Mouse (Mus musculus) embryonic facial prominence, embryonic 14.5 days (tissue): ENCODE data around the gene Socs7. TPM values are rescaled to one million over a fixed set of nuclear protein-coding genes. Genes with fewer than 3 reads are reported as not detected.

Experiments used
- ATAC-seq: fragments of 200-750 bp; cut with Nextera tagmentation; 2 replicates; pipeline ENCODE4 v1.8.0; 2017; ENCODE audit warnings: low read depth, moderate number of reproducible peaks, moderate TSS enrichment
- DNase-seq: peaks from one replicate; pipeline ENCODE4 v3.0.0-alpha.2; 2015; ENCODE audit warnings: low spot score
- H3K27ac ChIP-seq: fragments of 300-500 bp; sonication (generic); replicated peaks from 2 replicates; pipeline ENCODE4 v1.5.1; 2014; ENCODE audit warnings: low read depth, mild to moderate bottlenecking, low read length, moderate library complexity
- H3K27me3 ChIP-seq: fragments of 300-500 bp; sonication (generic); replicated peaks from 2 replicates; pipeline ENCODE4 v1.6.1; 2014; ENCODE audit warnings: low read length; ENCODE audit not compliant: control insufficient read depth, insufficient read depth
- H3K36me3 ChIP-seq: fragments of 300-500 bp; sonication (generic); 2 replicates; pipeline ENCODE4 v1.6.1; 2014; ENCODE audit warnings: low read length, mixed read lengths; ENCODE audit not compliant: control insufficient read depth, insufficient read depth
- H3K4me1 ChIP-seq: fragments of 300-500 bp; sonication (generic); 2 replicates; pipeline ENCODE4 v1.6.1; 2014; ENCODE audit warnings: antibody characterized with exemption, low read length; ENCODE audit not compliant: control insufficient read depth, insufficient read depth
- H3K4me2 ChIP-seq: fragments of 300-500 bp; sonication (generic); 2 replicates; pipeline ENCODE4 v1.6.1; 2014; ENCODE audit warnings: low read depth, mild to moderate bottlenecking, low read length, moderate library complexity, mixed read lengths
- H3K4me3 ChIP-seq: fragments of 300-500 bp; sonication (generic); 2 replicates; pipeline ENCODE4 v1.5.1; 2014; ENCODE audit warnings: low read depth, mild to moderate bottlenecking, low read length
- H3K9ac ChIP-seq: fragments of 300-500 bp; sonication (generic); 2 replicates; pipeline ENCODE4 v1.6.1; 2014; ENCODE audit warnings: low read depth, mild to moderate bottlenecking, low read length, moderate library complexity, mixed read lengths
- H3K9me3 ChIP-seq: fragments of 300-500 bp; sonication (generic); 2 replicates; pipeline ENCODE4 v1.6.1; 2016; ENCODE audit warnings: low read length; ENCODE audit not compliant: control insufficient read depth
- WGBS: fragments of 180-500 bp; shearing (Covaris S2); extraction: QIAGEN DNeasy Blood & Tissue Kit; methylation state at CpG from one replicate; pipeline ENCODE4 v1.1.7; 2014; 5-methylcytosine and 5-hydroxymethylcytosine counted together
- polyA plus RNA-seq: library from polyadenylated mRNA; unstranded; fragments of >200 nt; fragmentation: Nextera tagmentation; extraction: Ambion mirVana; gene quantifications from 2 replicates; pipeline ENCODE4 v1.2.1, GENCODE M21; 2014

Socs7 gene
- polyA plus RNA-seq, 1 experiment from 2014 or later: 3.1 TPM

- Histone ChIP-seq H3K4me3 (no peak overlapping the region), H3K4me2 (no peak overlapping the region), H3K9ac (no peak overlapping the region), H3K36me3 (no peaks in the 10 kb centered on the region), H3K27ac (no peak overlapping the region), H3K27me3 (no peaks in the 10 kb centered on the region), H3K4me1 (peaks cover 23% of the 10 kb centered on the region), H3K9me3 (no peaks in the 10 kb centered on the region)
- no peak for ATAC-seq
- no peak for DNase-seq
- 88% methylated on average over 4 of the region's 4 CpGs for WGBS
These were observed 48.6 kb downstream of the Socs7 start for GRCm38 (mm10) chr11:97410958-97411357.

- peak; percentile 28 for DNase-seq
- no peak overlapping the region for H3K4me2 ChIP-seq
- no peak overlapping the region for H3K9ac ChIP-seq
- no peaks in the 10 kb centered on the region for H3K9me3 ChIP-seq
- H3K27ac ChIP-seq: no peak overlapping the region
- H3K27me3 ChIP-seq: no peaks in the 10 kb centered on the region
- ATAC-seq: no peak
- peaks cover 20% of the 10 kb centered on the region for H3K4me1 ChIP-seq
- no peak overlapping the region for H3K4me3 ChIP-seq
- 60% methylated on average over 1 of the region's 3 CpGs for WGBS
- H3K36me3 ChIP-seq: no peaks in the 10 kb centered on the region
These were observed 49.8 kb downstream of the Socs7 start for GRCm38 (mm10) chr11:97412117-97412516.

- H3K9me3 ChIP-seq: no peaks in the 10 kb centered on the region
- no peak overlapping the region for H3K4me2 ChIP-seq
- DNase-seq (no peak), ATAC-seq (no peak)
- no peaks in the 10 kb centered on the region for H3K36me3 ChIP-seq
- 0 out of 2 replicates have a peak overlapping the region, but pooled peaks have one; percentile 17 for H3K27ac ChIP-seq
- 48% methylated on average over 10 of the region's 10 CpGs for WGBS
- H3K4me3 ChIP-seq: no peak overlapping the region
- peaks cover 15% of the 10 kb centered on the region; the same call in 1 of the 2 replicates for H3K4me1 ChIP-seq
- no peaks in the 10 kb centered on the region for H3K27me3 ChIP-seq
- H3K9ac ChIP-seq: no peak overlapping the region
These were observed 50.5 kb downstream of the Socs7 start for GRCm38 (mm10) chr11:97412808-97413347.

- H3K27me3 ChIP-seq: no peaks in the 10 kb centered on the region
- no peaks in the 10 kb centered on the region for H3K36me3 ChIP-seq
- peak; percentile 81 for DNase-seq
- H3K9ac ChIP-seq: peak within 1 kb of the TSS; percentile 78
- H3K27ac ChIP-seq: peak within 1 kb of the TSS; percentile 79
- H3K4me2 ChIP-seq: peak within 1 kb of the TSS; percentile 65
- ATAC-seq: peak; percentile 86
- peak within 1 kb of the TSS; percentile 64 for H3K4me3 ChIP-seq
- H3K4me1 ChIP-seq: peaks cover 18% of the 10 kb centered on the region; the same call in 1 of the 2 replicates
- under 1% methylated on average over 15 of the region's 29 CpGs for WGBS
- H3K9me3 ChIP-seq: no peaks in the 10 kb centered on the region
These were observed 53.0 kb downstream of the Socs7 start, which contains the start of gene Arhgap23 for GRCm38 (mm10) chr11:97415330-97415711. Arhgap23 (plus strand) TSS chr11:97415533.

- Histone ChIP-seq H3K4me2 (peak overlapping the region; percentile 65), H3K27ac (peak overlapping the region; percentile 79), H3K9ac (peak overlapping the region; percentile 78), H3K4me3 (peak overlapping the region; percentile 64), H3K36me3 (no peaks in the 10 kb centered on the region; the same call in 1 of the 2 replicates), H3K9me3 (no peaks in the 10 kb centered on the region), H3K4me1 (peaks cover 18% of the 10 kb centered on the region; the same call in 1 of the 2 replicates), H3K27me3 (no peaks in the 10 kb centered on the region)
- ATAC-seq (peak; percentile 51), DNase-seq (peak; percentile 70)
- 3% methylated on average over 26 of the region's 49 CpGs for WGBS
These were observed 53.6 kb downstream of the Socs7 start for GRCm38 (mm10) chr11:97415712-97416636.

GRCm38 (mm10) chr11:97416637-97417035, 54.3 kb downstream of the Socs7 start:
- Histone ChIP-seq H3K9me3 (no peaks in the 10 kb centered on the region), H3K36me3 (no peaks in the 10 kb centered on the region; the same call in 1 of the 2 replicates), H3K9ac (no peak overlapping the region), H3K27me3 (no peaks in the 10 kb centered on the region), H3K27ac (peak overlapping the region; percentile 45), H3K4me2 (peak overlapping the region; percentile 65), H3K4me1 (peaks cover 18% of the 10 kb centered on the region; the same call in 1 of the 2 replicates), H3K4me3 (peak overlapping the region; percentile 64)
- no peak for ATAC-seq
- DNase-seq: no peak
- 12% methylated on average over 5 of the region's 5 CpGs for WGBS

GRCm38 (mm10) chr11:97418834-97419539, 56.6 kb downstream of the Socs7 start:
- H3K27ac ChIP-seq: no peak overlapping the region
- no peaks in the 10 kb centered on the region; the same call in 1 of the 2 replicates for H3K36me3 ChIP-seq
- H3K9ac ChIP-seq: 0 out of 2 replicates have a peak overlapping the region, but pooled peaks have one; percentile 19
- ATAC-seq (no peak), DNase-seq (no peak)
- no peaks in the 10 kb centered on the region for H3K9me3 ChIP-seq
- no peak overlapping the region for H3K4me2 ChIP-seq
- H3K4me3 ChIP-seq: no peak overlapping the region
- peaks cover 18% of the 10 kb centered on the region; the same call in 1 of the 2 replicates for H3K4me1 ChIP-seq
- H3K27me3 ChIP-seq: no peaks in the 10 kb centered on the region
- WGBS: 53% methylated on average over 14 of the region's 14 CpGs

GRCm38 (mm10) chr11:97419540-97419900, 57.2 kb downstream of the Socs7 start:
- ATAC-seq: no peak
- Histone ChIP-seq H3K9ac (no peak overlapping the region), H3K36me3 (no peaks in the 10 kb centered on the region; the same call in 1 of the 2 replicates), H3K4me2 (no peak overlapping the region), H3K4me3 (no peak overlapping the region), H3K27me3 (no peaks in the 10 kb centered on the region), H3K4me1 (peaks cover 18% of the 10 kb centered on the region; the same call in 1 of the 2 replicates), H3K27ac (no peak overlapping the region), H3K9me3 (no peaks in the 10 kb centered on the region)
- 59% methylated on average over 5 of the region's 5 CpGs for WGBS
- no peak for DNase-seq
